Mouse (Mus musculus) NIH3T3 (cell line): ENCODE data around the gene Lrp1.

Experiments used
- DNase-seq: peaks from one replicate; pipeline ENCODE4 v3.0.0-alpha.2; 2012; ENCODE audit warnings: low read depth

Lrp1 gene

GRCm38 (mm10) chr10:127615591-127615990 lies 5.4 kb downstream of the Lrp1 start:
- DNase-seq = peak; percentile 53

GRCm38 (mm10) chr10:127615034-127615374 lies 5.9 kb downstream of the Lrp1 start:
- peak; percentile 70 for DNase-seq

GRCm38 (mm10) chr10:127614236-127615033 lies 6.5 kb downstream of the Lrp1 start:
- DNase-seq = peak; percentile 86

- no peak for DNase-seq
Measured at GRCm38 (mm10) chr10:127612079-127612775, 8.7 kb downstream of the Lrp1 start.

GRCm38 (mm10) chr10:127610066-127610415 lies 10.9 kb downstream of the Lrp1 start:
- DNase-seq = no peak

GRCm38 (mm10) chr10:127609415-127610065 lies 11.4 kb downstream of the Lrp1 start:
- DNase-seq = peak; percentile 89

GRCm38 (mm10) chr10:127607059-127607458 lies 13.9 kb downstream of the Lrp1 start:
- peak; percentile 98 for DNase-seq

- DNase-seq = no peak
Measured at GRCm38 (mm10) chr10:127605756-127606155, 15.2 kb downstream of the Lrp1 start.

GRCm38 (mm10) chr10:127605251-127605547 lies 15.7 kb downstream of the Lrp1 start:
- DNase-seq = no peak

GRCm38 (mm10) chr10:127604465-127605250 lies 16.3 kb downstream of the Lrp1 start:
- DNase-seq = no peak

GRCm38 (mm10) chr10:127603437-127604371 lies 17.2 kb downstream of the Lrp1 start:
- DNase-seq = no peak

GRCm38 (mm10) chr10:127602194-127602593 lies 18.8 kb downstream of the Lrp1 start:
- DNase-seq = no peak

GRCm38 (mm10) chr10:127599779-127600541 lies 21.0 kb downstream of the Lrp1 start:
- peak; percentile 94 for DNase-seq

GRCm38 (mm10) chr10:127599252-127599651 lies 21.7 kb downstream of the Lrp1 start:
- DNase-seq = no peak

- peak; percentile 75 for DNase-seq
Measured at GRCm38 (mm10) chr10:127598607-127599006, 22.3 kb downstream of the Lrp1 start.

- peak; percentile 85 for DNase-seq
Measured at GRCm38 (mm10) chr10:127597311-127597901, 23.5 kb downstream of the Lrp1 start.

- peak; percentile 66 for DNase-seq
Measured at GRCm38 (mm10) chr10:127596321-127596941, 24.5 kb downstream of the Lrp1 start.

GRCm38 (mm10) chr10:127594930-127595715 lies 25.8 kb downstream of the Lrp1 start:
- no peak for DNase-seq

GRCm38 (mm10) chr10:127594405-127594804 lies 26.5 kb downstream of the Lrp1 start:
- DNase-seq = no peak
